Mouse (Mus musculus) Muller cell, postnatal 12 days (primary cell): ENCODE measurements around the gene Acbd5.

Source experiments
- DNase-seq: peaks from one replicate; pipeline ENCODE4 v3.0.0-alpha.2; 2015; ENCODE audit errors: inconsistent ontology term

The Acbd5 gene

DNA sequence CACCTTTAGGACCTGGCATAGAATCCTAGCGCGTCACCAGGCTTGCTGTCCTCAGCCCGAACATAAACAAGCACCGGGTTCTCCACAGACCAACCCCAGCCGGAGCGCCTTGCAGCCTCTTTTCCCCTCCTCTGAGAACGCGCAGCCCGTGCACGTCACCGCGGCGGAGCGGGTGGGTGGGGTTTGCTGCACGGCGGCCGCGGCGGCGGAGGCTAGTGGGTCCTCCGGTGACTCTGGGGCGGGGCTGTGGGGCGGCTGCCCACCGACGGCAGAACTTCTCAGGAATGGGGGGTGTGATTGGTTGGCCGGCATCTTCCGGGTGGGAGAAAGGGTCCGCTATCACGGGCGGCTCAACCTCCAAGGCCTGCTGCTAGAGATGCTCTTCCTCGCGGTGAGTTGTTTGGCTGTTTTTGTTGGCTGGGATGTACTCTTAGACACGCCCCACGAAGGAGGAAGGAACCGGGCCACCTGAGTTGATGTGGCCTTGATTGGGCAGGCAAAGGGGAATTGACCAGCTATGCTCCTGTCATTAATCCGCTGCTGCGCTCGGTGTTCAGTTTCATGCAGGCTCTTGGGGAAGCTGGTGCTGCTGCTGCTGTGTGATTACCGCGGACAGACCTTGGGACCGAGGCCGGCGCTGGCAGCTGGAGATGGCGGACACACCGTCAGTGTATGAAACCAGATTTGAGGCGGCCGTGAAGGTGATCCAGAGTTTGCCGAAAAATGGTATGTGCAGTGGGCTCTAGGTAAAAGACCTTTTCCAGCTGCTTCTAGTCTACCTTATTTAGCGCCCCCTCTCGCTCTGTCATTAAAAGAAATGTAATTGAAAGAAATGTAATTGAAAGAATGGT, 1.2 kb downstream of the Acbd5 start:
- peak; percentile 98 for DNase-seq

DNA sequence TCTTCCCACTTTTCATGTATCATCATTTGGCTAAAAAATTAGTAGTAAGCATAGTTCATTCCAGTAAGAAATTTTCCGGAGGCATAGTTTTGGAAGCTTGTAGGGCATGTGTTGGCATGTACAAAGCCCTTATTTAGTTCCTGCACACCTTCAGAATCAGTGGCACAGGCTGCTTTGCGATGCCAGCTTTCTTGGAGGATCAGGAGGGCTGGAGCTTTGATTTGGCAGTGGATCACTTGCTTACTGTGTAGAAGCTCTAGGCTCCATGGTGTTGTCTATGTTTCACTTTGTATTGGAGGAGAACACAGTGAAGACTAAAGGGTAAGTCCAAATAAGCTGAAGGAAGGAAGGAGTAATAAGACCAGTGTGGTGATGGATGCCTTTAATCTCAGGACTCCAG, 2.5 kb downstream of the Acbd5 start:
- DNase-seq: no peak

- DNase-seq: no peak
Observed at GRCm38 (mm10) chr2:23071406-23071805, 3.4 kb downstream of the Acbd5 start.

GRCm38 (mm10) chr2:23075846-23076245, 7.9 kb downstream of the Acbd5 start:
- DNase-seq: no peak

GRCm38 (mm10) chr2:23076783-23077182, 8.8 kb downstream of the Acbd5 start:
- no peak for DNase-seq

- DNase-seq: no peak
Observed at GRCm38 (mm10) chr2:23077693-23078092, 9.7 kb downstream of the Acbd5 start.

GRCm38 (mm10) chr2:23078588-23078987, 10.6 kb downstream of the Acbd5 start:
- DNase-seq: no peak

GRCm38 (mm10) chr2:23084540-23084939, 16.6 kb downstream of the Acbd5 start:
- DNase-seq: no peak

- DNase-seq: peak; percentile 8
Observed at GRCm38 (mm10) chr2:23092216-23092615, 24.2 kb downstream of the Acbd5 start.

- DNase-seq: no peak
Observed at GRCm38 (mm10) chr2:23097028-23097427, 29.1 kb downstream of the Acbd5 start.

DNA sequence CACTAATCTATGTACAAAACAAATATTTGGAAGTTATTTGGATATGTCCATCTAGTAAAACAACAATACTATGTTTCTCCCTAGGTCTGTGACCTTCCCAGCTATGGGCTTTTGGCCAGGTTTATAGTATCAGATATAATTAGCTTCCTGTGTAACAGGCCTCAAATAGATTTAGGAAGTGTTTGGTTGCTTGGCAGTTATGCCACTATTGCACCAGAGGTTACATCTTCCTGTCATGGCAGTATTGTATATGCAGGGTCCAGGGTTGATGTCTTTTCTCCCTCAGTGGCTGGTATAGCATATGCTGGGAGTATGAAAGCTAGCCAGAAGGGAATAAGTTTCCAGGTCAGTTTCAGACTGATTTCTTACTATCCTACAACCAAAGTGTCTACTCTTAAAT, 34.3 kb downstream of the Acbd5 start:
- no peak for DNase-seq

- DNase-seq: no peak
Observed at GRCm38 (mm10) chr2:23119573-23119972, 51.6 kb downstream of the Acbd5 start.

GRCm38 (mm10) chr2:23155199-23155621, 87.2 kb downstream of the Acbd5 start:
- no peak for DNase-seq

DNA sequence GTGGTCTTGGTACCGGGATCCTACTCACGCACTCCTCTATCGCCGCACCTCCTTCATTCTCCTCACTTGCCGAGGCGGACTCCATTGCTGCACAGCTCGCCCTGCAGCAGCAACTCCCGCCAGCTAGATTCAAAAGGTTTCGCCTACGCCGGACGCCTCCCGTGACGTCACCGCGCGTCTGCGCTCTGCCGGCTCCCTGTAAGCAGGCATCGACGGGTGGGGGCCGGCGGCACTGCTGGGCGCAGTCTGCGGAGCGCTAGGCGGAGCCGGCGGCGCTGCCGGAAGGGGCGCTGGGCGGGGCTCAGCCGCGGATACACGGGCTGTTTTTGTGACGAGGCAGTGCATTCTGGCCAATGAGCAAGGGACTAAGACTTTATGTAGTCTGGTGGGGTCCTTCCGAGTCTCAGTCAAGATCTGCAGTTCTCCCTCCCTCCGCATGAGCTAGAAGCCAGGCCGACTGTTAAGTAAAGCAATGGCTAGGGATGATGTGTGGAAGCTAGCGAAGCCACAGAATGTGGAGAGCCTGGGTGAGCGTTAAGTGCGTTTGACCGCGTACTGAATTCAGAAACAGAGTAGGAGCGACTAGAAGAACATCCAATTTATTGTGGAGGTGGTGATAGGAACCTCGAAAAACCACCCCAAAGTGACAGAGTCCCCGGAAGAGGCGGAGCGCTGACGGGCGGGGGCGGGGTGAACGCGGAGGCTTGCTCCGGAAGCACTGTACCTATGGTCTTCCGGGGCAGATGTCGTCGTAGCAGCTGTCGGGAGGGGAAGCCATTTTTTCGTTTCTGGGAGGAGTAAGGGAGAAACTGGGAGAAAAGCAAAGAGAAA, 88.0 kb downstream of the Acbd5 start, which contains the start of the genes Mastl and Yme1l1:
Gene Mastl, minus strand, starts transcription at position 248 of the 831 bp plus-strand sequence.
Gene Yme1l1, plus strand, starts transcription at position 593 of the 831 bp plus-strand sequence.
- peak; percentile 99 for DNase-seq

DNA sequence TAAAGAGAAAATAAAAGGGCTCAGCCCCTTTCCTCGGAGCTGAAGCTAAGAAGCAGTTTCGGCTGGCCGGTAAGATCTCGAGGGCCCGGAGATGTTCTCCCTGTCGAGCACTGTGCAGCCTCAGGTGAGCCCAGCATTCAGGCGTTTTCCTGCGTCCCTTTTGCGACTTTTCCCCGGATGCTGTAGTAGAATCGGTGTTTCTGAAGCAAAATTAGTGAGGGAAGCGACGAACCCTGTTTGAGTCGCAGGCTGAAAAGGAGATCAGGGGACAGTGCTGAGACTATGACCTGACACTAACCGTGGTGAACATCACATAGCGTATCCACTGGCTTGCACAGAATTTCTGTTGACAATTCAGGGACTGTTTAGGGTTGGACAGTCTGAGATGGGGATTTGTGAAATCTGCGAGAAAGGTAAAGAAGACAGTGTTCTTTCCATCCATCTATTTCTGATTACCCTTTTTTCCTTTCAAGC, 88.7 kb downstream of the Acbd5 start:
- no peak for DNase-seq
